Mouse (Mus musculus): ENCODE results near the gene Foxq1.

Gene Foxq1

DNA sequence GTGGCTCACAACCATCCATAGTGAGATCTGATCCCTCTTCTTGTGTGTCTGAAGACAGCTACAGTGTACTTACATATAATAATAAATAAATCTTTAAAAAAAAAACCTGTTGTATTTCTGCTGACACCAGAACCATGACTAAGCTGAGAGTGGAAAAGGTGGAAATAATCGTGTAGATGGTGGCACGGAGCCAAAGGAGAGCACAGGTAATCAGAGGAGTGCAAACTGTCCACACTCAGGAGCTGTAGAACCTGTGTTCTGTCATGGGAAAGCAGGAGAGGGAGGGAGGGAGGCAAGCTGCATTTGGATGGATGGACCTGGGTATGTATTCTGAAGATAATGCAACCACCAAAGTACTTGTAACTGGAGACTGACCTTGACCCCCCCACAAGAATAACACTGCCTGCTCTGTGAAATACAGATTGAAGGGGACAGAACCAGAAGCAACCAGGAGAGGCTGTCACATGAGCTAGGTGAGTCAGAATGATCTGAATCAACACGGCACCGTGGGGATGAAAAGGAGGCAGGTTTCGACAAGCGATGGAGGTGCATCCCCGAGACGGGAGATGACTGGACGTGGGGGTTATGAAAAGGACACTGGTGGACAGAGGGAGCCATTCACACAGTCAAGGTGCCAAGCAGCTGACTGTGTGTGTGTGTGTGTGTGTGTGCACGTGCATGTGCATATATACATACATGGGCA lies 17.0 kb downstream of the Foxq1 start:
- DNase-seq (ENCODE audit: low spot score in 2 of 2) = no peak

DNA sequence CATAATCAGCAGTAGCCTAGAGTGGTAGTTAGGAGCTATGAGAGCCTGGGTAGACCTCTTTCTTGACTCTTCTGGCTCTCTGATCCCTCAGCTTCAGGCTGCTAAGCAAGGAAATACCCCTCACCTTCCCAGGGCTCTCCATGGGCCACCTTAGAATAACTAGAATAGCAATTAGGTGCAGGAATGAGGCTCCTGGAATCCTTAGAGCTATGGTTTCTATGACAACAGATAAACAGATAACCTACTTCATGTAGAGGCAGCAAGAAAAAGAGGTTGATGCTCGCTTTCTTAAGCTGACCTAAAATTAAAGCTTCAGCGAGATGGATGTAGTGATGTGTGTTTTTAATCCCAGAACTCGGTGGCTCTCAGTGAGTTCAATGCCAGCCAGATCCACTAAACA lies 18.7 kb downstream of the Foxq1 start:
- no peak for DNase-seq (ENCODE audit: low spot score in 2 of 2)

- no peak for DNase-seq (ENCODE audit: low spot score in 2 of 2)
Measured at GRCm38 (mm10) chr13:31576696-31577095, 20.8 kb downstream of the Foxq1 start.

DNA sequence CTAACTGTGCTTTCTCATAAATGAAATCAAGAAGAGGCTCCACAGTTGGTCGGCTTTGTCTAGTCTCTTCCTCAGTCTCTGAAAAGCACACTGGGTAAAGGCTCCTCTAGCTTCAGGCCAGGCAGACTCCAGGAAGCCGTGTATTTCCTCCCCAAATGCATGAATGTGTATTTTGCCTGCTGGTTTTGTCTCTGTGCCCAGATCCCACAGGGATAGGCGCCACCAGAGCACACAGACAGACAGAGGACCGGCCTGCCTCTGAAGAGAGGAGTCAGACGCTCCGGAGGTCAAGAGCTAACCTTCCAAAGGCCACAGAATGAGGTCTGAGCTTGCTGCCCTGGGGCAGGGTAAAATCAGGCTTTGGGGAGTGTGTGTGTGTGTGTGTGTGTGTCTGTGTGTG lies 21.6 kb downstream of the Foxq1 start:
- DNase-seq (ENCODE audit: low spot score in 2 of 2) = no peak

GRCm38 (mm10) chr13:31578389-31578788 lies 22.5 kb downstream of the Foxq1 start:
- no peak for DNase-seq (ENCODE audit: low spot score in 2 of 2)

DNA sequence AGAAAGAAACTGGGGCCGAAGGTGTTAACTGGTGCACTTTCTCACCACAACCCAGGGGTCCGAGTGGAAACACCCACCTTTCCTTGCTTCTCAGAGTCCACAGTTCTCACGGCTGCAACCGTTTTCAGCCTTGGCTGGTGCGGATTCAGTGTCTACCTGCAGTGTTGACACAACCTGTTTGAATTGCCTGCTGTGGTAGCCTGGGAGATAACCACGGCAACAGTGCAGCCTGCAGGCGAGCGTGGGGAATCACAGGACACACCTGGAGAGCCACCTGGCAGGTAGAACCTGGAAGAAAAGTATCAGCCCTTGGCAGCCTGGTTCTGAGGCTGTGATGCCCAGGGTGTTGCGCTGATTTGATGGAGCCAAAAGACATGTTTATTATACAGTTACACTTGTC lies 23.9 kb downstream of the Foxq1 start:
- DNase-seq (ENCODE audit: low spot score in 2 of 2) = no peak

DNA sequence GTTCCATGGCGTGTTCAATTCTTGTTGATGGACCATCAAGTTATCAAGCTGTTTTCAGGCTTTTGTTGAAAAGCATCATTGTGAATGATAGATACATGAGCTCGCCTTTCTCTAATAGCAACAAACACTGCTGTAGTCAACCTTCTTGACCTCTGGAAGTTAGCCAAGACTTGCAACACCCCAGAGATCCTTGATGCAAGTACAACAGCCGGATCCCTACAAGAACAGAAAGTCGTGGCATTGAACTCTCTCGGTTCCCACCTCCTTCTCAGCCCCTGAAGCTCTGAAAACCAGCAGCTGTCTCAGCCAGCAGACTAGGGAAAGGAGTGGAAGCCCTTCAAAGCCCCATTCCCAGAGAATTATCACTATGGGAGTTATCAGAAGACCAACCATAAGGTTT lies 31.4 kb downstream of the Foxq1 start:
- no peak for DNase-seq (ENCODE audit: low spot score in 2 of 2)

DNA sequence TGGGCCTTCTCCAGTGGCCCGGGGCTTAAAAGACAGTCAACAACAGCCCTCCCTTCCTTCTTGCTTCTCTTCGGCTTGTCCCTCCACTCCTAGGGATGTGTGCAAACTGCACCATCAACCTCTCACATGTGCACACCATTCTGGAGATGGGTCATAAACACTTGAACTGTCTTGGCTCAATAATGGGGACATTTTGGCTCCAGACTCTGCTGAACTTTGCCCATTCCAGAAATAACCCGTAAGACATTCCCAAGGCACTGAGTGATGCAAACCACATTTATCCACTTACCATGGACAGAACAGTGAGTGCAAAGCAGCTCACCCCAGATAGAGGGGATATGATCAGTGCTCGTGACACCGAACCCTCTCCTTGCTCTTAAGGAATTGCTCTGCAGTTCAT lies 43.6 kb downstream of the Foxq1 start:
- no peak for DNase-seq (ENCODE audit: low spot score in 2 of 2)

GRCm38 (mm10) chr13:31603964-31604363 lies 48.0 kb downstream of the Foxq1 start:
- DNase-seq (ENCODE audit: low spot score in 2 of 2) = no peak

Data from heart, adult 9 months (tissue).